Mouse (Mus musculus) spleen, adult 2 months (tissue): Measurements from ENCODE around the gene Vwf. TPM values are rescaled to one million over a fixed set of nuclear protein-coding genes. Genes with fewer than 3 reads are reported as not detected.

Experiments
- DNase-seq, 2 experiments: peaks; one replicate each; pipeline versions ENCODE4 v3.0.0 to v3.0.0-alpha.2; 2012 to 2021; ENCODE audit warnings: low spot score in 2 of 2, low read depth in 1 of 2
- H3K27ac ChIP-seq: fragments of 200-500 bp; 2 replicates; pipeline ENCODE4 v1.5.1; 2012; ENCODE audit warnings: low read length, inconsistent platforms; ENCODE audit not compliant: insufficient read depth
- H3K27me3 ChIP-seq: fragments of 200-500 bp; 2 replicates; pipeline ENCODE4 v1.6.1; 2012; ENCODE audit warnings: mild to moderate bottlenecking, moderate library complexity, low read length, inconsistent platforms; ENCODE audit not compliant: control insufficient read depth, insufficient read depth
- H3K36me3 ChIP-seq: fragments of 200-500 bp; 2 replicates; pipeline ENCODE4 v1.6.1; 2012; ENCODE audit warnings: mild to moderate bottlenecking, low read length, inconsistent platforms; ENCODE audit not compliant: control insufficient read depth, insufficient read depth
- H3K4me1 ChIP-seq: fragments of 200-500 bp; 2 replicates; pipeline ENCODE4 v1.6.1; 2011; ENCODE audit warnings: inconsistent platforms; ENCODE audit not compliant: control insufficient read depth, insufficient read depth, insufficient read length
- H3K4me3 ChIP-seq: fragments of 200-500 bp; 2 replicates; pipeline ENCODE4 v1.5.1; 2011; ENCODE audit warnings: mild to moderate bottlenecking, inconsistent platforms; ENCODE audit not compliant: insufficient read depth, insufficient read length; ENCODE audit errors: extremely low read depth
- CTCF ChIP-seq: fragments of 200-500 bp; IDR thresholded peaks from 2 replicates; pipeline ENCODE4 v1.5.1; 2011; ENCODE audit warnings: mild to moderate bottlenecking, inconsistent platforms; ENCODE audit not compliant: insufficient read depth, insufficient read length, insufficient replicate concordance; ENCODE audit errors: extremely low read depth
- POLR2A ChIP-seq: fragments of 200-500 bp; IDR thresholded peaks from 2 replicates; pipeline ENCODE4 v1.6.1; 2011; ENCODE audit warnings: low read depth, low read length, inconsistent platforms
- WGBS: fragments of 180-500 bp; shearing (Covaris S2); methylation state at CpG from one replicate; pipeline ENCODE4 v1.1.7; 2018; 5-methylcytosine and 5-hydroxymethylcytosine counted together
- polyA plus RNA-seq: library from polyadenylated mRNA; depleted of rRNA; stranded (reverse); fragments of >200 nt; gene quantifications from 2 replicates; pipeline ENCODE4 v1.2.3, GENCODE M21; 2012

The Vwf gene
- polyA plus RNA-seq, 1 experiment = 42.9 TPM

GRCm38 (mm10) chr6:125590471-125590870 lies 43.9 kb downstream of the Vwf start:
- WGBS = 89% methylated on average over 8 of the region's 8 CpGs
- Histone ChIP-seq H3K36me3 (no peaks in the 10 kb centered on the region), H3K27me3 (no peaks in the 10 kb centered on the region), H3K4me3 (no peak overlapping the region), H3K4me1 (peaks cover 4% of the 10 kb centered on the region; the same call in 1 of the 2 replicates), H3K27ac (no peak overlapping the region)
- no peak for TF ChIP-seq POLR2A
- no peak for TF ChIP-seq CTCF
- no peak for DNase-seq

GRCm38 (mm10) chr6:125591652-125592385 lies 45.2 kb downstream of the Vwf start:
- Histone ChIP-seq H3K4me3 (no peak overlapping the region), H3K27me3 (no peaks in the 10 kb centered on the region), H3K27ac (no peak overlapping the region), H3K36me3 (no peaks in the 10 kb centered on the region), H3K4me1 (peaks cover 4% of the 10 kb centered on the region; the same call in 1 of the 2 replicates)
- no peak for DNase-seq
- 93% methylated on average over 8 of the region's 8 CpGs for WGBS
- no peak for TF ChIP-seq CTCF
- TF ChIP-seq POLR2A = no peak

- no peaks in the 10 kb centered on the region for H3K36me3 ChIP-seq
- H3K4me3 ChIP-seq = no peak overlapping the region
- no peak overlapping the region for H3K27ac ChIP-seq
- no peak for DNase-seq
- peaks cover 4% of the 10 kb centered on the region; the same call in 1 of the 2 replicates for H3K4me1 ChIP-seq
- no peaks in the 10 kb centered on the region for H3K27me3 ChIP-seq
- 95% methylated on average over 6 of the region's 6 CpGs for WGBS
- no peak for TF ChIP-seq CTCF
- no peak for TF ChIP-seq POLR2A
Observed at GRCm38 (mm10) chr6:125592536-125592935, 46.0 kb downstream of the Vwf start.

DNA sequence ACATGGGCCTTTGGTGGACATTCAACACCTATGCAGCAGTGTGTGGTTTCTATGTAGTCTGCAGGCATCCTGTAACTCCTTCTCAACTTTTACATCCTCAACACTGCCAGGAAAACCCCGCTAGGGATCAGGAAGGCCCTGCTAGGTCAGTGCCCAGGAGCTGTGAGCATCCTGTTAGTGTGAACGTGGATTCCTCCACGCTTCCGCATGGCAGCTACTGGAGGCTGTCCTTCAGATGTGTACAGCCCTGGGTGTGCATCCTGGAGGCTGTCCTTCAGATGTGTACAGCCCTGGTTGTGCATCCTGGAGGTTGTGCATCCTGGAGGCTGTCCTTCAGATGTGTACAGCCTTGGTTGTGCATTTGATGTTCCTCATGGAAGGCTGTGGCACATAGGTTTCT lies 47.7 kb downstream of the Vwf start:
- WGBS = 86% methylated on average over 4 of the region's 4 CpGs
- no peak overlapping the region for H3K27ac ChIP-seq
- no peaks in the 10 kb centered on the region for H3K36me3 ChIP-seq
- DNase-seq = no peak
- no peak overlapping the region for H3K4me3 ChIP-seq
- peaks cover 4% of the 10 kb centered on the region; the same call in 1 of the 2 replicates for H3K4me1 ChIP-seq
- H3K27me3 ChIP-seq = no peaks in the 10 kb centered on the region
- TF ChIP-seq CTCF = no peak
- no peak for TF ChIP-seq POLR2A

GRCm38 (mm10) chr6:125594825-125595224 lies 48.3 kb downstream of the Vwf start:
- 5% methylated on average over 4 of the region's 4 CpGs for WGBS
- Histone ChIP-seq H3K4me1 (peaks cover 4% of the 10 kb centered on the region; the same call in 1 of the 2 replicates), H3K4me3 (no peak overlapping the region), H3K36me3 (no peaks in the 10 kb centered on the region), H3K27ac (no peak overlapping the region), H3K27me3 (no peaks in the 10 kb centered on the region)
- no peak for TF ChIP-seq POLR2A
- no peak for TF ChIP-seq CTCF
- peak; percentile 26 to 54 for DNase-seq

DNA sequence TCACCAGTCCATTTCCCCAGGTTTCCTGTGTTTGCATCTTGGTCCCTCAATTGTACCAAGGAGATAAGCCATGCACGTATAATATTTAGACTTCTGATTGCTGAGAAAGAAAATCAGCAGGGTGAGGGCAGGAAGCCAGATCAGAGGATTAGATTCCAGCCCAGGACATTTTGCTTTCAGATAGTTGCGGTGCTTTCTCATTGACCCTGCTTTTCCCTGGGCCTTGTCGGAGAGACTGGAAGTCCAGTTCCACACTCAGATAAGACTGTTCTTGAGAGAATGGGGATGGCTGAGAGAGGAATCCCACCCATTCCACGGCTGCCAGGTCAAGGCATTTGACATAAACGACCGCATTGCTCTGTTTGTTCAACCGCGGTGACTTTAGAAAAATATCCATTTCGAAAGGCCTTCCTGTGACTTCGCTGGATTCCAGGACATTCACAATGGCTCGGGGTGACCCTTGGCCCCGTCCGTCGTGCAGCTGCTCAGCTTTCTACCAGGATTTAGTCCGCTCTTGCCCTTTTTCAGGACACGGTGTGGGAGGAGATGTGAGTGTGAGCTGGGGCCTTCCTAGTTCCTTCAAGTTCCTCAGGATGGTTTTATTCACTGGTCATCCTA lies 50.2 kb downstream of the Vwf start:
- no peak for DNase-seq
- H3K36me3 ChIP-seq = no peaks in the 10 kb centered on the region
- H3K4me1 ChIP-seq = peaks cover 4% of the 10 kb centered on the region; the same call in 1 of the 2 replicates
- no peak overlapping the region for H3K4me3 ChIP-seq
- no peak for TF ChIP-seq CTCF
- TF ChIP-seq POLR2A = no peak
- no peaks in the 10 kb centered on the region for H3K27me3 ChIP-seq
- WGBS = 79% methylated on average over 16 of the region's 16 CpGs
- H3K27ac ChIP-seq = no peak overlapping the region

DNA sequence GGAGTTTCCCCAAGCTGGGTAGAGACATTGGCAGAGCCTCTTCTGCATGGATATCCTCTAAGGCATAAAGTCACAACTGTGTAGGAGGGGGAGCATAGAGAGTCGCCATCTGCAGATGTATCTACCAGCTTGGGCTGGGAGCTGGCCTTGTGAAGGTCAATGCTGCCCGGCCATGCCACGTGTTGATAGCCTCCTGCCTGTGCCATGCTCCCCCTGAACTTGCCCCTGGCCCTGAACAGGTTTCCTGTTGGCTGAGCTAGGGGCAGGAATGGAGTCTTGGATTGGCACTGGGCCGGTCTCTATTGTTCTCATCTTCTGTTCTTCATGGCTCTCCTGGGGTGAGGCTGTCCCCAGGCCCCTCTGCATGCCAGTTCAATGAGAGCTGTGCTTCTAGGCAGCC lies 51.1 kb downstream of the Vwf start:
- no peak for DNase-seq
- TF ChIP-seq POLR2A (no peak), CTCF (no peak)
- 89% methylated on average over 4 of the region's 4 CpGs for WGBS
- H3K4me3 ChIP-seq = no peak overlapping the region
- H3K4me1 ChIP-seq = peaks cover 4% of the 10 kb centered on the region; the same call in 1 of the 2 replicates
- H3K36me3 ChIP-seq = no peaks in the 10 kb centered on the region
- H3K27ac ChIP-seq = no peak overlapping the region
- H3K27me3 ChIP-seq = no peaks in the 10 kb centered on the region
